In genomic region chr11:69121741-69122335, GRCm38 (mm10) we compare ENCODE assay signal across 1 mouse cellular context.
TF ChIP-seq lines count a peak whose summit lies in the region.

No protein-coding gene starts in this region.

TF ChIP-seq in MEL, 35 proteins besides CTCF, POLR2A, EP300 and RAD21:
- TF ChIP-seq CHD2 (IDR thresholded peaks at IDR 0.05; ENCODE audit: low read length) (no peak), UBTF (IDR thresholded peaks at IDR 0.05; ENCODE audit: borderline replicate concordance, insufficient read depth, low read depth, low read length) (0 out of 2 replicates have a peak, but pooled peaks have one; percentile 15), ETS1 (IDR thresholded peaks at IDR 0.05; ENCODE audit: low read depth, low read length) (0 out of 2 replicates have a peak, but pooled peaks have one; percentile 18), CHD1 (IDR thresholded peaks at IDR 0.05; ENCODE audit: low read depth, low read length) (no peak), MAZ (IDR thresholded peaks at IDR 0.05; ENCODE audit: low read depth, low read length) (peak; percentile 84; the same call in 1 of the 2 replicates)
